Mouse (Mus musculus): ENCODE measurements around the gene Tspan6. TPM values are rescaled to one million over a fixed set of nuclear protein-coding genes. Genes with fewer than 3 reads are reported as not detected.

The Tspan6 gene
- total RNA-seq (2021), result 10 to 100 TPM; 30.4 to 35.6 TPM

DNA sequence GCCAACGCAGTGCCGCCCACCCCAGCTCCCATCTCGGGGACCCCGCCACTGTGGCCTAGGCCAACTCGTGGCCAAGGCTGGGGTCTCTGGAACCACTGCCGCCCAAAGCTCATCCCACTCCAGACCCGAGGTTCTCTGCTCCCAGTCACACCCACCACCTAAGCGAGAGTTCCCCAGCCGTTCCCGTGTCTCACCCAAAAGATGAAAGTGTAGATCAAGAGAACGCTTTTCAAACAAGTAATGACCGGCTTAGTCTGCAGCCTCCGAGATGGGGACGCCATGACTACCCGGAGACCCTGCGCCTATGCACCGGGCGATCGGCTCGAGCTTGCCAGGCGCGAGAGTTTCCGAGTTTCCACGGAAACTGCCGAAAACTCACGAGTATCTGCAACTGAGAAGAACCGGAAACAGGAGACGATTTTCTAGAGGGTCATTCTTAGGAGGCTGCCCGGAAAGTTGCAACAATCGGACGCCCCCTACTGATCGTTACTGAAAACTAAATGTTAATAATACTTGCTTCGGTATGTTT is at the start of gene Tspan6:
Gene Tspan6 (minus strand): TSS at position 416 of the 529 bp plus-strand sequence.
- intact Hi-C loops (cut with DNase I), result loop anchor here (5.0 to 10.0 kb wide), 4 partner anchors 111 to 206 kb away; no protein-coding TSS in a partner anchor
- DNase-seq, result peak; percentile 84

- DNase-seq, result peak; percentile 58 to 70
Measured at GRCm38 (mm10) chrX:133947427-133947826, 49.2 kb upstream of the Tspan6 start.

GRCm38 (mm10) chrX:133939561-133939960 is 41.3 kb upstream of the Tspan6 start:
- DNase-seq, result no peak
- intact Hi-C loops (cut with DNase I), result no loop called here

More at GRCm38 (mm10) chrX:133947427-133947826, 49.2 kb upstream of the Tspan6 start:
- intact Hi-C loops (cut with DNase I), result loop anchor here (1.0 to 10.0 kb wide), 3 partner anchors 72 to 367 kb away; no protein-coding TSS in a partner anchor

- DNase-seq, result no peak
- intact Hi-C loops (cut with DNase I), result no loop called here
Measured at GRCm38 (mm10) chrX:133936605-133937225, 38.5 kb upstream of the Tspan6 start.

DNA sequence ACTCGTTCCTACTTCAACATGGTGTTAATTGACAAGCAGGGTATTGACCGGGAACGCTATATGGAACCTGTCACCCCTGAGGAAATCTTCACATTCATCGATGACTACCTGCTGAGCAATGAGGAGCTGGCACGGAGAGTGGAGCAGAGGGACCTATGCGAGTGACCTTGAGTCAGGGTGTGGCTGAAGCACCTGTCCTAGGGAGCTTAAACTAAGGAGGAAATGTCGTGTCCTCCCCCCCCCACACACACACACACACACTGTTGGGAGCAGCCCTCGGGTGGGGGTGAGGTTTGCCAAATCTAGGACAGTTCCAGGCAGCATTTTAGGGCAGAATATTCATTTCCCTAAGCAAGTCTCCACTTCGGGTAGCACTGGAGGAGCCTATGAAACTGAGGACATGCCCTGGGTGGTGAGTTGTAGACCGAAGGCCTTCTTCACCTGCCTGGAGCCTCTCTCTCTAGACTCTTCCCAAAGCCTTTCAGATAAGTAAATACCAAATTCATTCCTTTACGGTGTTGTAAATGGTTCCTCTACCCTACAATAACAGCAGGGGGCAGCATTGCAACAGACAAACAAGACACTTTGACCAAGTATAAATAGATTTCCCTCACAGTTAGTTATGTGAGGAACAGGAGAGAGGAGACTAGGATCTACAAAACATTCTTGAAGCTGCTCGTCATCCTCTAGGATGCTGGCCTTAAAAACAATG is 33.2 kb upstream of the Tspan6 start:
- DNase-seq, result peak; percentile 44 to 67
- intact Hi-C loops (cut with DNase I), result loop anchor here (5.0 kb wide), 1 partner anchor 86 kb away; no protein-coding TSS in a partner anchor

DNA sequence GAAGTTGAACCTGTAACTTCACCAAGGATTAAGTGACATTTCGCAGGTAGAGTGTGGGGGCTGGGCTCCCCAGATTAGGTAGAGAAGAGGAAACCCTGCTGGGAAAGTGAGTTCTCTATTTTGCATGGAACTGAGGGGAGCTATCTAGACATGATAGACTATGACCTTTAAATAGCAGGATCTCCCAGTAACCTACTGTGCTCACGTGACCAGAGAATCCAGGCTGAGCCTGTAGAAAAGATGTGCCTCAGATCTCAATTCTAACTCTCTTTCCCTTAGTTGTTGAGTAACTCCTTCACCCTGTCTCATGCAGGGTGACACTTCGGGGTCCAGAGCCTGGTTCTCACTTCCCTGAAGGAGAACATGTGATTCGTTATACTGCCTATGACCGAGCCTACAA is 28.5 kb upstream of the Tspan6 start:
- intact Hi-C loops (cut with DNase I), result no loop called here
- no peak for DNase-seq

DNA sequence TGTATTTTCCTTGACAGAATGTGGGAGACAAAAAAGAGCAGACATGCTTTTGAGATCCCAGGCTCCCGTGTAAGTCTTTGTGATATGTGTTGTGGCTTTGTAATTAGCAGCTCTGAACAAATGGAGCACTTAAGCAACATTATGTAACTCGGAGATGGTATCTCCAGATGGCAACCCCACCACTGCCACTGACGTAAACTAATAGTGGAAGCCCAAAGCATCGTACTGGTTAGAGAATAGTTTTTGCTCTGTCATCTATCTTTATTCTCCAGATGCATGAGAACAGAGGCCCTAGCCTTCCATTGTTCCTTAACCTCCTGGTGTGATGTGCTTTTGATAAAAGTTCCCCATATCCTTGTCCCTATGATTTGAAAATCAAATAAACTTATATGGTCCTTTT is 23.0 kb upstream of the Tspan6 start:
- intact Hi-C loops (cut with DNase I), result no loop called here

GRCm38 (mm10) chrX:133914219-133914618 is 16.0 kb upstream of the Tspan6 start:
- peak; percentile 17 to 37 for DNase-seq
- intact Hi-C loops (cut with DNase I), result no loop called here

More for the DNA sequence above, 23.0 kb upstream of the Tspan6 start:
- no peak for DNase-seq

DNA sequence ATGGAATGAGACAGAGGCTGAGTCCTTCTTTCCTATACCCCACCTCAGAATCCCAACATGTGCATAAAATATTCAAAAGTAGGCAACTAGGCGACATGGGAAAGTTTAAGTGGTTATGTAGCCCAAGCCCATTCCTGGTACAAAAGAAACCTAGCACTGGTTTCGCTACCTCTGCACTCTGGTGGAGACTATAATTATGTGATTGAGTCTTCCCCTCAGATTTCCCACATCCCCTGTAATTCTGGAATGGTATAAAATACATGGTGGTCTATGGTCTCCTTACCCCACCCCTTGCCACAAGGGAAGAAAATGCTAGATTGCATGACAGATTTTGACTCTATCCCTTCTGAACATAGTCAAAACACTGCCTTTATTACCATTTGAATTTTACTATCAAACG is 14.8 kb upstream of the Tspan6 start:
- intact Hi-C loops (cut with DNase I), result no loop called here
- no peak for DNase-seq

GRCm38 (mm10) chrX:133911397-133912103 is 13.3 kb upstream of the Tspan6 start:
- intact Hi-C loops (cut with DNase I), result no loop called here
- DNase-seq, result peak; percentile 25 to 40

- intact Hi-C loops (cut with DNase I), result no loop called here
- peak; percentile 12 to 19 for DNase-seq
Measured at GRCm38 (mm10) chrX:133908261-133908660, 10.0 kb upstream of the Tspan6 start, which contains the start of gene Srpx2. Srpx2 (plus strand) TSS chrX:133908426.

- DNase-seq, result no peak
- intact Hi-C loops (cut with DNase I), result no loop called here
Measured at GRCm38 (mm10) chrX:133888111-133888510, 10.1 kb downstream of the Tspan6 start.

DNA sequence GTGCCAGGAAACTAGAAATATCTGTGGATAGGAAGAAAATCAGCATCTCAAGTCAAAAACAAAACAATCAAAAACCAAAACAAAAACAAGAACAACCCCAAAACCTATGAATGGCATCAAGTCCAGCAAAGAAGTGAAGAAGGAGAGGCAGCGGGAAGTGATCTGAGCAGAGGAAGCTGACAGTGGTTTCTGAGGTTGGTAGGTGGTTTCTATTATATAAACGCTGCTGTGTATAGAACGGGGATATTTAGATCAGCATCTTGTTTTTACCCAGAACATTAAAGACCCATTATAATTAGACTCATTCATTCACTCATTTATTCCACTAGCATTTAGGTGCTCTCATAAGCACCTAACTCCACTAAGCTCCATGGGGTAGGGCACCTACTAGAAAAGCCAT is 10.9 kb downstream of the Tspan6 start:
- no peak for DNase-seq
- intact Hi-C loops (cut with DNase I), result no loop called here

- intact Hi-C loops (cut with DNase I), result loop anchor here (5.0 kb wide), 2 partner anchors 82 to 132 kb away; no protein-coding TSS in a partner anchor
- no peak for DNase-seq
Measured at GRCm38 (mm10) chrX:133869743-133870142, 28.5 kb downstream of the Tspan6 start.

- no peak for DNase-seq
- intact Hi-C loops (cut with DNase I), result no loop called here
Measured at GRCm38 (mm10) chrX:133853637-133854036, 44.6 kb downstream of the Tspan6 start.

- no peak for DNase-seq
- intact Hi-C loops (cut with DNase I), result no loop called here
Measured at GRCm38 (mm10) chrX:133850680-133851079, 47.5 kb downstream of the Tspan6 start, which contains the start of gene Tnmd. Tnmd (plus strand) TSS chrX:133850980.

Other genes starting within 250 kb of the Tspan6 start
- 10 to 100 TPM; 18.9 to 20.0 TPM for gene Pcdh19, start 209.4 kb downstream of the Tspan6 start, total RNA-seq (2021)
- under 1 TPM; 0.20 to 0.57 TPM for gene Tnmd, start 47.4 kb downstream of the Tspan6 start, total RNA-seq (2021)
- gene Srpx2, start 10.0 kb upstream of the Tspan6 start, total RNA-seq (2021), result 1 to 10 TPM; 7.5 to 8.4 TPM
- 1 to 10 TPM; 2.4 to 2.5 TPM for gene Sytl4, start 83.4 kb upstream of the Tspan6 start, total RNA-seq (2021)
- 10 to 100 TPM; 20.4 to 22.0 TPM for gene Cstf2, start 160.8 kb upstream of the Tspan6 start, total RNA-seq (2021)

Data from heart, postnatal 10 days (tissue).